Mouse (Mus musculus) liver, adult 2 months (tissue): ENCODE data around the gene Erg. TPM values are rescaled to one million over a fixed set of nuclear protein-coding genes. Genes with fewer than 3 reads are reported as not detected.

Experiments used
- DNase-seq: peaks from one replicate; pipeline ENCODE4 v3.0.0-alpha.2; 2011; ENCODE audit warnings: low read depth, low spot score; ENCODE audit errors: extremely low read depth
- H3K27ac ChIP-seq: fragments of 200-500 bp; replicated peaks from 2 replicates; pipeline ENCODE4 v1.5.1; 2012; ENCODE audit warnings: low read depth, mild to moderate bottlenecking, control low read depth, inconsistent platforms, low read length; ENCODE audit not compliant: insufficient read depth
- H3K27me3 ChIP-seq: fragments of 200-500 bp; 2 replicates; pipeline ENCODE4 v1.6.1; 2012; ENCODE audit warnings: mild to moderate bottlenecking, moderate library complexity, low read length, inconsistent platforms; ENCODE audit not compliant: control insufficient read depth, insufficient read depth
- H3K36me3 ChIP-seq: fragments of 200-500 bp; 2 replicates; pipeline ENCODE4 v1.6.1; 2012; ENCODE audit warnings: low read length, inconsistent platforms; ENCODE audit not compliant: control insufficient read depth, insufficient read depth
- H3K4me1 ChIP-seq: fragments of 200-500 bp; 2 replicates; pipeline ENCODE4 v1.6.1; 2011; ENCODE audit warnings: low read length; ENCODE audit not compliant: control insufficient read depth, insufficient read depth
- H3K4me3 ChIP-seq: fragments of 200-500 bp; 2 replicates; pipeline ENCODE4 v1.5.1; 2011; ENCODE audit warnings: low read depth, mild to moderate bottlenecking, control low read depth, low read length, moderate library complexity; ENCODE audit not compliant: insufficient read depth
- H3K79me2 ChIP-seq: fragments of 200-500 bp; 2 replicates; pipeline ENCODE4 v1.6.1; 2012; ENCODE audit warnings: inconsistent platforms, mild to moderate bottlenecking, low read length, moderate library complexity; ENCODE audit not compliant: control insufficient read depth, insufficient read depth
- H3K9ac ChIP-seq: fragments of 200-500 bp; 2 replicates; pipeline ENCODE4 v1.6.1; 2012; ENCODE audit warnings: low read depth, mild to moderate bottlenecking, control low read depth, inconsistent platforms, low read length
- CTCF ChIP-seq: fragments of 200-500 bp; IDR thresholded peaks from 2 replicates; pipeline ENCODE4 v1.5.1; 2011; ENCODE audit warnings: low read depth, low read length, control low read depth
- POLR2A ChIP-seq: fragments of 200-500 bp; IDR thresholded peaks from 2 replicates; pipeline ENCODE4 v1.6.1; 2011; ENCODE audit warnings: low read length, control low read depth; ENCODE audit not compliant: insufficient read depth; ENCODE audit errors: extremely low read depth
- WGBS: fragments of 180-500 bp; shearing (Covaris S2); methylation state at CpG from one replicate; pipeline ENCODE4 v1.1.7; 2018; 5-methylcytosine and 5-hydroxymethylcytosine counted together
- polyA plus RNA-seq: library from polyadenylated mRNA; depleted of rRNA; stranded (reverse); fragments of >200 nt; gene quantifications from 2 replicates; pipeline ENCODE4 v1.2.3, GENCODE M21; 2012
- total RNA-seq: library from RNA; depleted of rRNA; stranded (reverse); fragments of >200 nt; gene quantifications from 2 replicates; pipeline ENCODE4 v1.2.3, GENCODE M21; 2014

Erg gene
- total and polyA plus RNA-seq, 2 experiments = 4.8 to 5.6 TPM

GRCm38 (mm10) chr16:95461941-95462340 lies 124.5 kb downstream of the Erg start:
- peaks cover 2% of the 10 kb centered on the region; the same call in 1 of the 2 replicates for H3K4me1 ChIP-seq
- 81% methylated on average over 7 of the region's 7 CpGs for WGBS
- H3K27ac ChIP-seq = no peak overlapping the region
- TF ChIP-seq CTCF (no peak), POLR2A (no peak)
- no peak overlapping the region for H3K9ac ChIP-seq
- H3K4me3 ChIP-seq = no peak overlapping the region
- no peaks in the 10 kb centered on the region for H3K79me2 ChIP-seq
- no peaks in the 10 kb centered on the region for H3K36me3 ChIP-seq
- H3K27me3 ChIP-seq = no peaks in the 10 kb centered on the region
- no peak for DNase-seq

DNA sequence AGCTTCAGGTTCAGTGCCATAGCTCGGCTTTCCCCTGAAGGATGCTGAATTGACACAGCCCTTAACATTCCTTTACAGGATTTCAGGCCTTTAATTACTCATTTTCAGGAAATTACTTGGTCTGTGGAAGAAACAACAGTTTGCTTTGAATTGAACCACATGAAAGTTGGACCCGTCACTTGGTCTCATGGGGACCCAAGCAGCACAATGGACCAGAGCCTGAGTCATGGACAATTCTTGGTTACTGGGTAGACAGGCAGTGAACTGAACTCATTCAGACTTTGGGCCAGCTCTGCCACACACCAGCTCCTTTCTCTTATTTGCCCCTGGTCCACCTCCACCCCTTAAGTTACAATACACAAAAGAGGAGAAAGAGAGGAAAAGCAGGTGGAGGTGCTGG lies 126.1 kb downstream of the Erg start:
- 88% methylated on average over 2 of the region's 2 CpGs for WGBS
- TF ChIP-seq CTCF (no peak), POLR2A (no peak)

GRCm38 (mm10) chr16:95459325-95459691 lies 127.1 kb downstream of the Erg start:
- Histone ChIP-seq H3K27ac (peak overlapping the region; percentile 60), H3K79me2 (0 out of 2 replicates have a peak, but pooled peaks cover 4% of the 10 kb centered on the region), H3K4me3 (no peak overlapping the region), H3K27me3 (no peaks in the 10 kb centered on the region), H3K4me1 (peaks cover 2% of the 10 kb centered on the region; the same call in 1 of the 2 replicates), H3K9ac (no peak overlapping the region), H3K36me3 (no peaks in the 10 kb centered on the region)
- TF ChIP-seq POLR2A = no peak
- TF ChIP-seq CTCF = no peak
- WGBS = 66% methylated on average over 5 of the region's 5 CpGs
- no peak for DNase-seq

More for the DNA sequence above, 126.1 kb downstream of the Erg start:
- no peak for DNase-seq
- no peak overlapping the region for H3K4me3 ChIP-seq
- no peak overlapping the region for H3K9ac ChIP-seq
- no peaks in the 10 kb centered on the region for H3K79me2 ChIP-seq
- no peaks in the 10 kb centered on the region for H3K36me3 ChIP-seq
- H3K27ac ChIP-seq = no peak overlapping the region
- peaks cover 2% of the 10 kb centered on the region; the same call in 1 of the 2 replicates for H3K4me1 ChIP-seq
- no peaks in the 10 kb centered on the region for H3K27me3 ChIP-seq

DNA sequence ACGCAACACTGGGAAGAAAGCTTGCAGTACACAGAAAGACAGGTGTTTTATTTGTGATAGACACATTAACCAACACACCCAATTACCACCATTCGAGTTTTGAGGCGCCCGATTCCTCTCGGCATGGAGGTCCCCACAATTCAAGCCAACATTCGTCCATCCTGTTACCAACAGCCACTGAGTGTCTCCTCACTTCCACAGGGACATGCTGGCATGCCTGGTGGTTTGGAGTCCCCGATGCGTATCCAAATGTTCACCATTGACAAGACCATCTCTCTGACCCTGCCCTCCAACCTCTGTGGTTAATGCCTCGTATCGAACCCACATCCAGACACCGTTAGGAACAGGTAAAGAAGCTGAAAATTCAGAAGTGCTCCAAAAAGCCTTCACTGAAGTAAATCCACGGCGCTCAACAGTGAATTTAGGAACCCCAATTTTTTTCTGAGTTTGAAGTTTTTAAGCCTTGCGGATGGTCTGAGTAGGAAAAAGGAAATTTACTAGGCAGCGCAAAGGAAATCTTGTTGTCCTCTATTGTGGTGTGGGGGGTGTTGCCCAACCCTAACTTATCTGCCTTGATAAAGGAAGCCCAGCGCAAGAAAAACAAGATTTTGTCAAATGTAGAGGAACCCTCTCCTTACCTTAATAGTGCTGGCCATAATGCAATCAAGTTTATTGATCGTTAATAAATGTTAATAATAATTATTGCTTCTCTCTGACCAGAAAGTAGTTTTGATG lies 127.6 kb downstream of the Erg start:
- 71% methylated on average over 17 of the region's 17 CpGs for WGBS
- Histone ChIP-seq H3K79me2 (0 out of 2 replicates have a peak, but pooled peaks cover 4% of the 10 kb centered on the region), H3K36me3 (no peaks in the 10 kb centered on the region), H3K9ac (peak overlapping the region; percentile 85), H3K4me1 (peaks cover under 1% of the 10 kb centered on the region; the same call in 1 of the 2 replicates), H3K27me3 (no peaks in the 10 kb centered on the region), H3K4me3 (peak overlapping the region; percentile 46), H3K27ac (peak overlapping the region; percentile 69)
- DNase-seq = no peak
- TF ChIP-seq POLR2A = no peak
- TF ChIP-seq CTCF = no peak

GRCm38 (mm10) chr16:95457006-95457405 lies 129.4 kb downstream of the Erg start:
- Histone ChIP-seq H3K27me3 (no peaks in the 10 kb centered on the region), H3K9ac (peak overlapping the region; percentile 60), H3K4me3 (peak overlapping the region; percentile 49), H3K4me1 (no peaks in the 10 kb centered on the region), H3K27ac (peak overlapping the region; percentile 60), H3K36me3 (no peaks in the 10 kb centered on the region), H3K79me2 (0 out of 2 replicates have a peak, but pooled peaks cover 4% of the 10 kb centered on the region)
- DNase-seq = no peak
- WGBS = 70% methylated on average over 3 of the region's 3 CpGs
- TF ChIP-seq CTCF (no peak), POLR2A (no peak)

GRCm38 (mm10) chr16:95455896-95456295 lies 130.5 kb downstream of the Erg start:
- Histone ChIP-seq H3K79me2 (0 out of 2 replicates have a peak, but pooled peaks cover 4% of the 10 kb centered on the region), H3K9ac (peak overlapping the region; percentile 63), H3K36me3 (no peaks in the 10 kb centered on the region), H3K4me1 (no peaks in the 10 kb centered on the region), H3K27me3 (no peaks in the 10 kb centered on the region), H3K4me3 (peak overlapping the region; percentile 56), H3K27ac (peak overlapping the region; percentile 70)
- no peak for DNase-seq
- TF ChIP-seq CTCF (no peak), POLR2A (no peak)
- WGBS = 70% methylated on average over 8 of the region's 8 CpGs
